ENCODE assay signal across 24 mouse cellular contexts in the genomic region with DNA sequence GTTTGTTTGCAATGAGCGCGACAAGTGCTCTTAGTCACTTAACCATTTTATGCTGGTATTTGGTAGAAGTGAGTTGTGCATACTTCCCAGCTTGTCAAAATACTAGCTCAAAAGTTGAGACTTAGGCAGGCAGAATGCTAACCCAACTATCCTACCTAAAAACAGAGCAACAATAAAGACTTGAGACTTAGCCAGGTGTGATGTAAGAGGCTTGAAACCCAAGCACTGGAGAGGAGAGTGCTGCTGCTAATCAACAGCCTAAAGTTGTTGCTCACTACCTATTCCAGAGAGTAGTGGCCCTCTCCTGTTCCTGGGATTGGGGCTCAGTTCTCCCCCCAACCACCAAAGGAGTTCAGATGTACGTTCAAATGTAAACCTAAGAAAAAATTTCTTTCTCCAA.
"Had no signal": no experiment of that assay in that cellular context is flagged by ENCODE, and none has a peak within 500 bp of the region (broad histone marks: within the 10 kb centered on the region; RNA-seq: fewer than 3 reads in every experiment).

No protein-coding gene starts in this region.

- DNase-seq: gastrocnemius, postnatal 14 days; gastrocnemius, postnatal 36 days; heart, adult 2 months; heart, postnatal 14 days; heart, postnatal 36 days; kidney, adult 18-20 months; kidney, adult 8-10 months; kidney, postnatal 10 days; kidney, postnatal 25 days; kidney, postnatal 4 days; liver; liver, embryonic 13.5 days had no signal

- ATAC-seq: hindbrain, embryonic 16.5 days; inflammation-experienced regulatory T-cells, adult 6 months; intestine, embryonic 15.5 days; intestine, postnatal 0 days had no signal

- H3K27ac ChIP-seq: heart, adult 2 months; heart, embryonic 13.5 days; heart, embryonic 15.5 days; hindbrain, embryonic 13.5 days; layer of hippocampus, adult 2 months; left cerebral cortex, adult 2 months; limb, embryonic 10.5 days; limb, embryonic 12.5 days had no signal

- H3K4me2 ChIP-seq: heart, embryonic 11.5 days; heart, embryonic 13.5 days; heart, embryonic 15.5 days; hindbrain, embryonic 13.5 days; intestine, embryonic 15.5 days; limb, embryonic 12.5 days had no signal

- H3K9ac ChIP-seq: heart, embryonic 13.5 days; heart, embryonic 15.5 days; intestine, embryonic 15.5 days; limb, embryonic 12.5 days; liver, embryonic 13.5 days had no signal

- H3K4me3 ChIP-seq: heart, adult 2 months; heart, embryonic 13.5 days; heart, embryonic 15.5 days; hindbrain, embryonic 13.5 days; intestine, embryonic 15.5 days; layer of hippocampus, adult 2 months; left cerebral cortex, adult 2 months; limb, embryonic 10.5 days; limb, embryonic 12.5 days; liver, embryonic 13.5 days had no signal

- H3K36me3 ChIP-seq: heart, embryonic 13.5 days; heart, embryonic 15.5 days; hindbrain, embryonic 13.5 days; intestine, embryonic 15.5 days; limb, embryonic 10.5 days; limb, embryonic 12.5 days; liver, embryonic 13.5 days had no signal

- H3K27me3 ChIP-seq: heart, embryonic 13.5 days; hindbrain, embryonic 13.5 days; intestine, embryonic 15.5 days; limb, embryonic 12.5 days had no signal

- H3K9me3 ChIP-seq: heart, embryonic 15.5 days; hindbrain, embryonic 13.5 days; intestine, embryonic 15.5 days; limb, embryonic 10.5 days; limb, embryonic 12.5 days had no signal
